Mouse (Mus musculus) cerebellum, postnatal 4 days (tissue): ENCODE data around the gene Bcas3.

ENCODE experiments used
- DNase-seq, 2 experiments: peaks; one replicate each; pipeline ENCODE4 v3.0.0; 2022; ENCODE audit warnings: low spot score in 2 of 2, mixed read lengths in 1 of 2

Bcas3 gene

GRCm38 (mm10) chr11:85792534-85793215 is 439.7 kb downstream of the Bcas3 start:
- DNase-seq = no peak

DNA sequence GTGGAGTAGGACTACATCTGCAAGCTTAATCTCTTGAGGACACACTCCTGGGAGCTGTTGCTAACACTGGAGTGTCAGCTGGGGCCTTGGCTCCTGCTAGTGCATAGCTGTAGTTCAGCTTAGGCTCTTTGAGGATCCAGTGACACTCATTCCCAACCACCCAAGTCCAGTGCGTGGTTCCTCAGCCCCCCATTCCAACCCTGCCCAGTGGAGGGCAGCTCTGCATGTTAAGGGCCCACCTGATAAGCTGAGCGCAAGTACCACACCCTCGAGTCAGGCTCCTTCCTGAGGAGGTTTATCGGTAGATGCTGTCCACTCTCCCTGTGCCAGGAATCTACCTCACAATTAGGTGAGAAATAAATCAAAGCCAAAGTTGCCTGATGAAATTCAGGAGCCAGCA is 446.5 kb downstream of the Bcas3 start:
- no peak for DNase-seq

DNA sequence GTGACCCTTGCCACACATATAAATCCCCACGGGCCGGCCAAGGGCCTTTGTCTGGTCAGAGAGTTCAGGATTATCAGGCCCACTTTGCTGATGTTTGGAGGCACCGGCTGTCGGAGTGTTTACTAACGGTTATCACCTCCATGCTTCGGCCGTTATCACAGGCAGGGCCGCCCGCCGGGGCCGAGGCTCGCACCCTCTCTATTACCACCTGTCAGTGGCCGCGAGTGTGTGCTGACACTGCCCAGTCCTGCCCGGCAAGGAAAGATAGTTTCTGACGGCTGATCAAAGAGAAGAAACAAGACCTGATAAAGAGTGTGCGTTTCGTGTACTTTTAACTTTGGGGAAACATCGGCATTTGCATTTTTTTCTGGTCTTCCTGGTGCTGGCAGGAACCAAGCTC is 446.9 kb downstream of the Bcas3 start:
- DNase-seq = no peak

DNA sequence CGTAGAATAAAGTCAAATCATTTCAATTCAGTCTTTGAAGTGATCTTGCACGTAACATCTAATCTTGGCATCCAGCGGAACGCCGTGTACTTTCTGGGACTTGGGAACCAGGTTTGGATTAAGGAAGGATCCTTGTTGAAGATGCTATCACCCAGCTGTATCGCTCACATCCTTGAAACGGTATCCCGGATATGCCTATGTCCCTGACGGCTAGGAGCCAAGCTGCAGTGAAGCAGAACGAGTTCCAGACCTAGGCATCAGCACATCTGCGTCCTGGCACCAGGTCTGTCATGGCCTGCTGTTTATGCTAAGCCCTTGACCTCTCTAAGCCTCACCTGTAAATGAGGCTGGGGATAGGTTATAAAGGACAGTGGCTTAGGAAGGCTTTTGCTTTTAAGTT is 447.4 kb downstream of the Bcas3 start:
- DNase-seq = no peak

GRCm38 (mm10) chr11:85804048-85804447 is 451.1 kb downstream of the Bcas3 start:
- DNase-seq = no peak

DNA sequence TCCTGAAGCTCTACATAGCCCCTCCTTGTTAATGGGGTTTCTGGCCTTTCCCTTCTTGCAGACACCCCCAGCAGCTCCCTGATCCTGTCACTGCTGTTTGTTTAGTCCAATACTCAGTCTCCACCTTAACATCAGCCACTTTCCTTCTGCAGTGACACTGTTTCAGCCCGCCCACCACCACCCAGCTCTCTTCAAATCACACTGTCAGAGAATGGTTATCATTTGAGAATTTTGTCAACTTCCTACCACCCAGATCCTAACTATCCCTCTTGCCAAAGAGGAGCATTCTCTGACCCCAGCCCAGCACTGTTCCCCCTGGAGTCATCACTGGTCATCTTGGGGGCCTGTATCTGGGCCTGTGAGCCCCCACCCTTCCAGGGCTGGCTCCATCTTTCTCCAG is 452.8 kb downstream of the Bcas3 start:
- no peak for DNase-seq

- no peak for DNase-seq
Observed at GRCm38 (mm10) chr11:85807353-85807752, 454.4 kb downstream of the Bcas3 start.

- no peak for DNase-seq
Observed at GRCm38 (mm10) chr11:85811229-85811628, 458.3 kb downstream of the Bcas3 start.

DNA sequence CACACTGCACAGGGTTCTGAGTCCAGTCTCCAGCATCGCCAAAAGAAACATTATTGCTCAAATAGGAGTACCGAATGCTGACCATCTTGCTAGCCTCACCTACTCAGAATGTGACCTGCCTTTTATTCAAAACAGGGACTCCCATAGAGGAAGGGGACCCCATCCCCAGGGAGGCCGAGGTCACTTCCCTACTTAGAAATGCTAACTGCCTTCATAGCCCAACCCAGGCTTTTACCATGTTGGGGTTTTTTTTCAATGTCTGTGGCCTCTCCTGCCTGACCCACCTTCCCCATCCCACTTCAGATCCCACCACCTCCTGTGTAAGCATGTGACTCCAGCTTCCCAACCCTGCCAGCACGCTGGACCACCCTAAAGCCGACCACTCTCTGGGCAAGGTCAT is 458.7 kb downstream of the Bcas3 start:
- DNase-seq = no peak

- no peak for DNase-seq
Observed at GRCm38 (mm10) chr11:85812201-85812966, 459.4 kb downstream of the Bcas3 start.

- no peak for DNase-seq
Observed at GRCm38 (mm10) chr11:85814678-85815077, 461.7 kb downstream of the Bcas3 start.

DNA sequence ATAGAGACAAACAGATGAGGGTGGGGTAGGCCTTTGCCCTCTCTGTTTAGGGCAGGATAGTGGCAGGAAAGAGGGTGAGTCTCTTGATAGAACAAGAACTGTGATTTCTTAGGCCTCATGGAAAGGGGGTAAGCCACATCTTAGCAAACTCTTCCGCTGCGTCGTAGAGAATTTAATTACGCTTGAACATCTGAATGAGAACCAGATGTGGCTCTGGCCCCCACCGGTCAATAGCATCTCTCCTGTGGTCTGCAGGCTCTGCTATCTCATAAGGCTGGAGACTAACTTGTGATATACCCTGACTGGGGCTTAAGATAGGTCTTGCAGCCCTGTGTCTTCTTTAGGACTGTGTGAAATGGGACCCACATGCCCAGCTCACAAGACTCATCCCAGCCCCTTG is 463.5 kb downstream of the Bcas3 start:
- no peak for DNase-seq

DNA sequence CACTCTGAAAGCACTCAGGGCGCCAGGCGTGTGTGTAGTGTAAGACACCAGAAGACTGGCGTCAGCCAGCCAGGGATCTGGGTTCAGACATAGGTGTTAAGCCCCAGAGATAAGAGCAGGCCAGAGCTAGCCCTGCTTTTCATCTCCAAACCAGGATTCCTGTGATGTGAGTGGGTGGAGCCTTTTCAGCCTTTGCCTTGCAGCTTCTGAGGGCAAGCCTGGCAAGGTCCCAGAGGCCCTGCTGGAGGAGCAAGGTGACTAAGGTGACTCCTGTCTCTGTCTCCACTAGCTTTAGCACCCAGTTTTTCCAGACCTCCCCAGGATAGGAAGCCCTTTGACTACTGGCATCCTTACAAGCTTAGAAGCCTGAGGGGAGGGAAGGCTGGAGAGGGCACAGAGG is 465.4 kb downstream of the Bcas3 start:
- no peak for DNase-seq

GRCm38 (mm10) chr11:85820959-85821358 is 468.0 kb downstream of the Bcas3 start:
- DNase-seq = no peak

GRCm38 (mm10) chr11:85821659-85822058 is 468.7 kb downstream of the Bcas3 start:
- DNase-seq = no peak

DNA sequence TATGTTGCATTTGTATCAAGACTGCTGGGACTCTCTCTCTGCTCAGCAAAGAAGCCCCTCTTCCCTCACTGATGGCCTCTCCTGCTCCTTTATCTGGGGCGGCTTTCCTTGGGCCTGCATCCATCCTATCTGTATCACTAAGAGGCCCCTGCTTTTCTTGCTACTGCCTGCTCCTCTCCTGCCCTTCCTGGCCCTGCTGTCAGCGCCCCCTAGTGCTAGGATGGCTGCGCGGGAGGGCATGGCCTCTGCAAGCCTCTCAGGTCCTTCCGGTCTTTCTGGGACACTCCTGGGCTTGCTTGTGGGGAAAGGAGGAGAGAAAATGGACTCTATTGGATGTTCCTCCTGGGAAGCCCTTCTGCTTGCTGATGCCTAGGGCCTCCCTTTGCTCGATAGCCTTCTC is 470.2 kb downstream of the Bcas3 start:
- DNase-seq = peak; percentile 59 to 81

GRCm38 (mm10) chr11:85823794-85824193 is 470.8 kb downstream of the Bcas3 start:
- no peak for DNase-seq

GRCm38 (mm10) chr11:85825031-85825430 is 472.1 kb downstream of the Bcas3 start:
- DNase-seq = no peak

- no peak for DNase-seq
Observed at GRCm38 (mm10) chr11:85825823-85826222, 472.9 kb downstream of the Bcas3 start.

DNA sequence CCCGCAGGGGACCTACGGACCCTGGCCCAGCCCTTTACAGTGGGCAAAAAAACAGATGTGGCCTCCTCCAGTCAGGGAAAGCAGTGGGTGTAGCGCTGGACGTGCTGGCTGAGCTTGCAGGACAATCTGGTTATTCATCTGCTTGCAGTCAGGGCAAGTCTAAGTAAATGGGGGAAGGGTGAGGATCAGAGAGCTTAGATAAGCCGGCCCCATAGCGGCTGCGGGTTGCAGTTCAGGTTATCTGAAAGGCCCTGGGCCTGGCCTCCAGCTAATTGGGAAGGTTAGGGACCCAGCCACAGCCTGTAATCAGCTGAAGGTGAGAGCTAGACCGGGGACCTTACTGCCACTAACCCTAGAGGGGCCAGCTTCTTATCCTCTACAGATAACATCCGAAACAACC is 474.4 kb downstream of the Bcas3 start:
- DNase-seq = no peak

DNA sequence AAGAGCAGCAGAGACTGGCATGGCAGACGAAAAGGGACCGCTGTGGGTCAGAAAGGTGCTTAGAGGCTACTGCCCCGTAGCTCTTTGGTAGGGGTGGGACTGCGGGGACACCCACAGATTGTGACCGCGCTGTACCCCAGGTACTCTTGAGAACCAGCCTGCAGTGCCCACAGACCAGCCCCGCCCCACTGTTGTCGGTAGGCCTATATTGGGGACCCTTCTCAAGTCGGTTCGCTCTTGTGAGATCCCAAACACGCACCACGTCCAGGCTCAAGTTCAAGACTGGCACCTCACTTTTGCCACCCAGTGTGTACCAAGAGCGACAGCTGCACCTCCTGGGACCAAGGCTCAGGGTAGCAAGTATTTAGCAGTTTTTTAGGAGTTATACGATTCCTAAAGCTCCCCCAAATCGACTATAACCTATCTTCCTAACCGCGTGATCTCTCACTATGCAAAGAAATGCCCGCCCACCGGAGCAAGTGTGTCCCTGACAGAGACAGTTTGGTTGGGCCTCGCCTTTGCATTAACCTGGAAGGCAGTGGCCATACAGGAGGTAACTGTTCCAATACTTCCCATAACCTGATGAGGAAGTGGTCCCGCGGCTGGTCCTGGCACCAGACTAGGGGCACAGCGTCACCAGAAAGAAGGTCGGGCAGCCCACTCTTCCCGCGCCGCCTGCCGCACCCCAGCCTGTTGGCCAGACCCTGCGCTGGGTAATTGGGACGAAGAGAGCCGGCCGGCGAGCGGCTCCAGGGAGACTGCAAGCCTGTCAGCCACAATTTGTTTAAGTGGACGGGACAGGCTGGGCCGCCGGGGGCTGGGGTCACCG is 475.9 kb downstream of the Bcas3 start:
- no peak for DNase-seq
